8 mouse cellular contexts compared by ENCODE assay signal in the genomic region with DNA sequence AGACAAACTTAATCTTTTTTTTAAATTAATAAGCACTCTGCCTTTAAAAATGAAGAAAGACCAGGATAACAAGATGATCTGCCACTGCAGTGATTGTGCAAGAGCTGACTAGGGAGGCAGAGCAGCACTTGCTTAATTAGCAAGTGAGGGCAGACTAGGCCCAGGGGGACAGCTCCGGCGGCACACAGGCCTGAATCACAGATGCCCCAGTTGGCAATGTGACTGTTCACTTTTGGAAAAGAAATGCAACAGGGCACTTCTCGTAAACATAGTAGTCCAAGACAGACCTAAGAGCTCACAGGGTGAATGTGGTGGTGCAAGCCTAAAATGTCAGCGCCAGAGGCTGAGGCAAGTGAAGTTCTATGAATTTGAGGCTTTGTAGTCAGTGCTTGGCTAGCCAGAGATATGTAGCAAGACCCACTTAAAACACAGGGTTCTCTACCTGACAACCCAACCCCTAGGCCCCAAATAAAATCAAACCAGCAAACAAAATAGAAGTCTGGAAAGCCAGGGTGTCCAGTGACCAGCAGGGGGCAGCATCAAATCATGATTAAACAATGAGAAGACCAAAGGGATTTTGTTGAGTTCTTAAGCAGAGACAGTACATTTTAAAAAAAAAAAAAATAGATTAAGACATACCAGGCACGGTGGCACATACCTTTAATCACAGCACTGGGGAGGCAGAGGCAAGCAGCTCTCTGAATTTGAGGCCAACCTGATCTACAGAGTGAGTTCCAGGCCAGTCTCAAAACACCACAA. TPM values are rescaled to one million over a fixed set of nuclear protein-coding genes. Genes with fewer than 3 reads are reported as not detected.
DNase-seq lines count a peak whose midpoint lies in the region; ATAC-seq and TF ChIP-seq lines count a peak whose summit lies in the region.

No protein-coding gene starts in this region.

- H3K27me3 ChIP-seq in forebrain, postnatal 0 days (ENCODE audit: insufficient read depth, low read length): no peaks in the 10 kb centered on the region
- no peaks in the 10 kb centered on the region for H3K27me3 ChIP-seq in forebrain, embryonic 13.5 days
- H3K27me3 ChIP-seq in cerebellum, adult 2 months (ENCODE audit: control insufficient read depth, insufficient read depth, low read length): no peaks in the 10 kb centered on the region

- no peak for ATAC-seq in forebrain, postnatal 0 days
- no peak for ATAC-seq in forebrain, embryonic 13.5 days
- peak; percentile 66 for ATAC-seq in megakaryocyte progenitor cell, adult 5-6 weeks (replicated peaks; ENCODE audit: poor library complexity)

- no peak overlapping the region for H3K4me3 ChIP-seq in forebrain, postnatal 0 days (ENCODE audit: low read depth, low read length)
- no peak overlapping the region for H3K4me3 ChIP-seq in forebrain, embryonic 13.5 days
- no peak overlapping the region for H3K4me3 ChIP-seq in ES-E14 (ENCODE audit: insufficient read depth in 1 of 2, low read depth in 1 of 2, low read length in 2 of 2, poor library complexity in 1 of 2, severe bottlenecking in 1 of 2)
- H3K4me3 ChIP-seq in cerebellum, adult 2 months (replicated peaks; ENCODE audit: insufficient read depth, low read depth, low read length): no peak overlapping the region

- H3K4me1 ChIP-seq in forebrain, postnatal 0 days (ENCODE audit: insufficient read depth): peaks cover 5% of the 10 kb centered on the region
- peaks cover 17% of the 10 kb centered on the region for H3K4me1 ChIP-seq in forebrain, embryonic 13.5 days
- peaks cover 0 to 18% of the 10 kb centered on the region in 2 experiments; a peak in 2 of 4 replicates for H3K4me1 ChIP-seq in ES-E14 (ENCODE audit: control insufficient read depth in 2 of 2, insufficient read depth in 2 of 2, low read length in 2 of 2, poor library complexity in 1 of 2)
- no peaks in the 10 kb centered on the region for H3K4me1 ChIP-seq in cerebellum, adult 2 months (ENCODE audit: control insufficient read depth, insufficient read depth, low read length)

- TF ChIP-seq POLR2A in cerebellum, adult 2 months (IDR thresholded peaks at IDR 0.05; ENCODE audit: borderline replicate concordance, insufficient read depth, low read length): no peak

- H3K4me2 ChIP-seq in forebrain, postnatal 0 days (ENCODE audit: low read depth): no peak overlapping the region
- H3K4me2 ChIP-seq in forebrain, embryonic 13.5 days: no peak overlapping the region

- no peaks in the 10 kb centered on the region for H3K9me3 ChIP-seq in forebrain, postnatal 0 days (ENCODE audit: low read length)
- H3K9me3 ChIP-seq in forebrain, embryonic 13.5 days (replicated peaks): no peaks in the 10 kb centered on the region
- no peaks in the 10 kb centered on the region for H3K9me3 ChIP-seq in ES-E14 (ENCODE audit: control insufficient read depth, insufficient read depth, low read depth, low read length)

- H3K36me3 ChIP-seq in forebrain, postnatal 0 days (ENCODE audit: insufficient read depth): peaks cover 54% of the 10 kb centered on the region
- peaks cover 50% of the 10 kb centered on the region for H3K36me3 ChIP-seq in forebrain, embryonic 13.5 days (ENCODE audit: poor library complexity, severe bottlenecking)
- H3K36me3 ChIP-seq in ES-E14 (ENCODE audit: control insufficient read depth, insufficient read depth, low read length, poor library complexity, severe bottlenecking): peaks cover 8% of the 10 kb centered on the region; the same call in 1 of the 2 replicates

- 62% methylated on average over 5 of the region's 5 CpGs for WGBS in forebrain, postnatal 0 days
- 69% methylated on average over 5 of the region's 5 CpGs for WGBS in forebrain, embryonic 13.5 days
- WGBS in cerebellum, adult 2 months: 38% methylated on average over 5 of the region's 5 CpGs

- in situ Hi-C loops in ES-E14 (cut with MboI; ENCODE audit: low sequenced_read_pairs in 2 of 2, unreplicated experiment in 2 of 2): no loop called here

- peak; percentile 86 for DNase-seq in forebrain, postnatal 0 days
- peak; percentile 76 for DNase-seq in ES-E14 (ENCODE audit: low read depth, low spot score)
- peak; percentile 69 to 71 for DNase-seq in cerebellum, adult 2 months
- DNase-seq in gastrocnemius, adult 8-10 months (ENCODE audit: low spot score in 2 of 2): peak; percentile 59 to 61
- DNase-seq in layer of hippocampus, postnatal 14 days (ENCODE audit: low spot score in 2 of 2): peak; percentile 70 to 83
- peak; percentile 63 to 79 for DNase-seq in spleen, postnatal 36 days (ENCODE audit: low spot score in 2 of 2)

- peak; percentile 80 for TF ChIP-seq CTCF in forebrain, postnatal 0 days (IDR thresholded peaks at IDR 0.05; ENCODE audit: low read depth)
- TF ChIP-seq CTCF in cerebellum, adult 2 months (IDR thresholded peaks at IDR 0.05; ENCODE audit: borderline replicate concordance, insufficient read depth, low read depth, low read length): peak; percentile 61; the same call in 1 of the 2 replicates

- H3K9ac ChIP-seq in forebrain, postnatal 0 days: no peak overlapping the region
- H3K9ac ChIP-seq in forebrain, embryonic 13.5 days: no peak overlapping the region
- no peak overlapping the region for H3K9ac ChIP-seq in ES-E14 (ENCODE audit: insufficient read depth, low read depth, low read length, poor library complexity, severe bottlenecking)

- H3K27ac ChIP-seq in forebrain, postnatal 0 days (ENCODE audit: low read depth, low read length): no peak overlapping the region
- no peak overlapping the region for H3K27ac ChIP-seq in forebrain, embryonic 13.5 days
- no peak overlapping the region for H3K27ac ChIP-seq in ES-E14 (ENCODE audit: insufficient read depth, low read depth, low read length, poor library complexity, severe bottlenecking)
- H3K27ac ChIP-seq in cerebellum, adult 2 months (ENCODE audit: insufficient read depth, low read length): no peak overlapping the region

TF ChIP-seq in ES-E14, 5 proteins besides CTCF, POLR2A, EP300 and RAD21:
- TF ChIP-seq ZNF384 (IDR thresholded peaks at IDR 0.05; ENCODE audit: low read depth, low read length) (peak; percentile 71), MAFK (IDR thresholded peaks at IDR 0.05; ENCODE audit: insufficient read depth, low read depth, low read length) (no peak), CHD2 (IDR thresholded peaks at IDR 0.05; ENCODE audit: low read depth, low read length) (no peak), ZC3H11A (IDR thresholded peaks at IDR 0.05; ENCODE audit: borderline replicate concordance, low read depth, low read length) (no peak)

RNA-seq across cellular contexts. Expression of a gene that starts 5.6 kb away (rescaled TPM):
- total RNA-seq in forebrain, postnatal 0 days (2014; rRNA removed): 68.0 and 78.5 TPM in 2 replicates
- polyA plus RNA-seq in forebrain, postnatal 0 days (2015; fragmentation: Nextera tagmentation; extraction: Ambion mirVana): 594 and 622 TPM in 2 replicates
- 198 and 204 TPM in 2 replicates for polyA plus RNA-seq in forebrain, embryonic 13.5 days (2015; fragmentation: Nextera tagmentation; extraction: Ambion mirVana)
- 4.5 TPM in 2 replicates for total RNA-seq in ES-E14 (2012; rRNA removed)
- 218 and 236 TPM in 2 replicates for polyA plus RNA-seq in cerebellum, adult 2 months (2012; rRNA removed)
- total RNA-seq in gastrocnemius, adult 8-10 months (2022): not detected
- 100 to 1,000 TPM; 220 to 243 TPM for total RNA-seq in layer of hippocampus, postnatal 14 days (2021)
- 0.07 and 0.22 TPM in 2 replicates for total RNA-seq in megakaryocyte progenitor cell, adult 5-6 weeks (2015)
- total RNA-seq in megakaryocyte progenitor cell, adult 5-6 weeks (2017): not detected in 2 replicates

RNA-seq across cellular contexts. Expression of a gene that starts 6.0 kb away (rescaled TPM):
- 1.5 and 2.6 TPM in 2 replicates for total RNA-seq in forebrain, postnatal 0 days (2014; rRNA removed)
- polyA plus RNA-seq in forebrain, postnatal 0 days (2015; fragmentation: Nextera tagmentation; extraction: Ambion mirVana): 0.58 and 0.88 TPM in 2 replicates
- polyA plus RNA-seq in forebrain, embryonic 13.5 days (2015; fragmentation: Nextera tagmentation; extraction: Ambion mirVana): 0.28 and 0.39 TPM in 2 replicates
- total RNA-seq in ES-E14 (2012; rRNA removed): 1.3 and 2.4 TPM in 2 replicates
- 0.78 and 0.85 TPM in 2 replicates for polyA plus RNA-seq in cerebellum, adult 2 months (2012; rRNA removed)
- 1 to 10 TPM; 5.3 to 8.8 (median 7.0) TPM for total RNA-seq in gastrocnemius, adult 8-10 months (2022)
- total RNA-seq in layer of hippocampus, postnatal 14 days (2021): under 1 TPM; 0.30 to 0.55 TPM
- total RNA-seq in megakaryocyte progenitor cell, adult 5-6 weeks (2015): not detected in 2 replicates
- total RNA-seq in megakaryocyte progenitor cell, adult 5-6 weeks (2017): 0.88 TPM in 1 of 2 replicates, not detected in the other

RNA-seq across cellular contexts. Expression of a gene that starts 7.3 kb away (rescaled TPM):
- total RNA-seq in forebrain, postnatal 0 days (2014; rRNA removed): 81.5 and 91.5 TPM in 2 replicates
- 78.9 and 88.9 TPM in 2 replicates for polyA plus RNA-seq in forebrain, postnatal 0 days (2015; fragmentation: Nextera tagmentation; extraction: Ambion mirVana)
- 66.9 and 72.1 TPM in 2 replicates for polyA plus RNA-seq in forebrain, embryonic 13.5 days (2015; fragmentation: Nextera tagmentation; extraction: Ambion mirVana)
- total RNA-seq in ES-E14 (2012; rRNA removed): 62.6 and 79.6 TPM in 2 replicates
- 148 and 155 TPM in 2 replicates for polyA plus RNA-seq in cerebellum, adult 2 months (2012; rRNA removed)
- total RNA-seq in gastrocnemius, adult 8-10 months (2022): 10 to 100 TPM; 14.7 to 23.9 (median 20.0) TPM
- 100 to 1,000 TPM in 1 of 2 experiments, 10 to 100 TPM in 1; 96.2 to 107 TPM for total RNA-seq in layer of hippocampus, postnatal 14 days (2021)
- total RNA-seq in megakaryocyte progenitor cell, adult 5-6 weeks (2015): 58.3 and 63.4 TPM in 2 replicates
- total RNA-seq in megakaryocyte progenitor cell, adult 5-6 weeks (2017): 28.8 and 31.6 TPM in 2 replicates

RNA-seq across cellular contexts. Expression of a gene that starts 15.0 kb away (rescaled TPM):
- not detected in 2 replicates for total RNA-seq in forebrain, postnatal 0 days (2014; rRNA removed)
- polyA plus RNA-seq in forebrain, postnatal 0 days (2015; fragmentation: Nextera tagmentation; extraction: Ambion mirVana): not detected in 2 replicates
- polyA plus RNA-seq in forebrain, embryonic 13.5 days (2015; fragmentation: Nextera tagmentation; extraction: Ambion mirVana): not detected in 2 replicates
- total RNA-seq in ES-E14 (2012; rRNA removed): 1.4 and 2.7 TPM in 2 replicates
- polyA plus RNA-seq in cerebellum, adult 2 months (2012; rRNA removed): not detected in 2 replicates
- 1 to 10 TPM in 1 of 4 experiments, not detected in 3; 2.0 TPM for total RNA-seq in gastrocnemius, adult 8-10 months (2022)
- total RNA-seq in layer of hippocampus, postnatal 14 days (2021): 1 to 10 TPM in 1 of 2 experiments, not detected in 1; 4.4 TPM
- 0.76 TPM in 1 of 2 replicates, not detected in the other for total RNA-seq in megakaryocyte progenitor cell, adult 5-6 weeks (2015)
- total RNA-seq in megakaryocyte progenitor cell, adult 5-6 weeks (2017): not detected in 2 replicates

RNA-seq across cellular contexts. Expression of a gene that starts 24.7 kb away (rescaled TPM):
- total RNA-seq in forebrain, postnatal 0 days (2014; rRNA removed): 28.2 and 38.3 TPM in 2 replicates
- 3.9 and 5.3 TPM in 2 replicates for polyA plus RNA-seq in forebrain, postnatal 0 days (2015; fragmentation: Nextera tagmentation; extraction: Ambion mirVana)
- 6.4 and 6.8 TPM in 2 replicates for polyA plus RNA-seq in forebrain, embryonic 13.5 days (2015; fragmentation: Nextera tagmentation; extraction: Ambion mirVana)
- total RNA-seq in ES-E14 (2012; rRNA removed): 37.5 and 48.5 TPM in 2 replicates
- 97.7 and 101 TPM in 2 replicates for polyA plus RNA-seq in cerebellum, adult 2 months (2012; rRNA removed)
- total RNA-seq in gastrocnemius, adult 8-10 months (2022): 10 to 100 TPM; 38.1 to 45.6 (median 44.3) TPM
- 100 to 1,000 TPM in 1 of 2 experiments, 10 to 100 TPM in 1; 99.4 to 103 TPM for total RNA-seq in layer of hippocampus, postnatal 14 days (2021)
- total RNA-seq in megakaryocyte progenitor cell, adult 5-6 weeks (2015): 56.7 and 59.5 TPM in 2 replicates
- total RNA-seq in megakaryocyte progenitor cell, adult 5-6 weeks (2017): 64.7 and 77.8 TPM in 2 replicates

Comparison
In these comparisons a context has a peak if more than half of its experiments do, and no peak if none do; other contexts are left out.
1. RNA of a gene that starts 5.6 kb away (total RNA-seq): 220 to 243 TPM in layer of hippocampus, postnatal 14 days and 68.0 to 78.5 TPM in forebrain, postnatal 0 days; 4.5 TPM in ES-E14, 0.07 to 0.22 TPM in megakaryocyte progenitor cell, adult 5-6 weeks and not detected in gastrocnemius, adult 8-10 months; every median in the first group is over 10 times any median in the second.
2. Peak in every context shown above with its lines, with median percentiles within 50 percentile points of each other: DNase-seq.